Mouse (Mus musculus): ENCODE results near the gene Marveld2.

Marveld2 gene

GRCm38 (mm10) chr13:100601034-100601433, 15.7 kb downstream of the Marveld2 start:
- in situ Hi-C loops (cut with MboI; ENCODE audit: low sequenced_read_pairs), result no loop called here

GRCm38 (mm10) chr13:100600317-100600716, 16.5 kb downstream of the Marveld2 start:
- in situ Hi-C loops (cut with MboI; ENCODE audit: low sequenced_read_pairs), result no loop called here

GRCm38 (mm10) chr13:100597284-100597683, 19.5 kb downstream of the Marveld2 start:
- in situ Hi-C loops (cut with MboI; ENCODE audit: low sequenced_read_pairs), result no loop called here

GRCm38 (mm10) chr13:100595552-100595885, 21.3 kb downstream of the Marveld2 start:
- in situ Hi-C loops (cut with MboI; ENCODE audit: low sequenced_read_pairs), result no loop called here

GRCm38 (mm10) chr13:100594838-100595551, 21.8 kb downstream of the Marveld2 start:
- in situ Hi-C loops (cut with MboI; ENCODE audit: low sequenced_read_pairs), result no loop called here

GRCm38 (mm10) chr13:100594041-100594792, 22.6 kb downstream of the Marveld2 start:
- in situ Hi-C loops (cut with MboI; ENCODE audit: low sequenced_read_pairs), result no loop called here

GRCm38 (mm10) chr13:100588646-100589045, 28.1 kb downstream of the Marveld2 start:
- in situ Hi-C loops (cut with MboI; ENCODE audit: low sequenced_read_pairs), result no loop called here

- in situ Hi-C loops (cut with MboI; ENCODE audit: low sequenced_read_pairs), result no loop called here
Measured at GRCm38 (mm10) chr13:100582144-100582543, 34.6 kb downstream of the Marveld2 start.

GRCm38 (mm10) chr13:100581701-100582100, 35.1 kb downstream of the Marveld2 start:
- in situ Hi-C loops (cut with MboI; ENCODE audit: low sequenced_read_pairs), result no loop called here

- in situ Hi-C loops (cut with MboI; ENCODE audit: low sequenced_read_pairs), result no loop called here
Measured at GRCm38 (mm10) chr13:100579951-100580350, 36.8 kb downstream of the Marveld2 start.

- in situ Hi-C loops (cut with MboI; ENCODE audit: low sequenced_read_pairs), result no loop called here
Measured at GRCm38 (mm10) chr13:100579220-100579619, 37.6 kb downstream of the Marveld2 start.

GRCm38 (mm10) chr13:100575950-100576349, 40.8 kb downstream of the Marveld2 start:
- in situ Hi-C loops (cut with MboI; ENCODE audit: low sequenced_read_pairs), result no loop called here

- in situ Hi-C loops (cut with MboI; ENCODE audit: low sequenced_read_pairs), result no loop called here
Measured at GRCm38 (mm10) chr13:100570713-100571112, 46.1 kb downstream of the Marveld2 start.

- in situ Hi-C loops (cut with MboI; ENCODE audit: low sequenced_read_pairs), result no loop called here
Measured at GRCm38 (mm10) chr13:100568359-100568758, 48.4 kb downstream of the Marveld2 start.

- in situ Hi-C loops (cut with MboI; ENCODE audit: low sequenced_read_pairs), result no loop called here
Measured at GRCm38 (mm10) chr13:100559449-100559848, 57.3 kb downstream of the Marveld2 start.

GRCm38 (mm10) chr13:100557011-100557410, 59.8 kb downstream of the Marveld2 start:
- in situ Hi-C loops (cut with MboI; ENCODE audit: low sequenced_read_pairs), result no loop called here

GRCm38 (mm10) chr13:100553042-100553437, 63.7 kb downstream of the Marveld2 start:
- in situ Hi-C loops (cut with MboI; ENCODE audit: low sequenced_read_pairs), result no loop called here

- in situ Hi-C loops (cut with MboI; ENCODE audit: low sequenced_read_pairs), result no loop called here
Measured at GRCm38 (mm10) chr13:100552369-100553041, 64.3 kb downstream of the Marveld2 start, which contains the start of gene Ocln. Gene Ocln (minus strand): TSS chr13:100552718.

- in situ Hi-C loops (cut with MboI; ENCODE audit: low sequenced_read_pairs), result no loop called here
Measured at GRCm38 (mm10) chr13:100552009-100552368, 64.8 kb downstream of the Marveld2 start.

GRCm38 (mm10) chr13:100551371-100552008, 65.3 kb downstream of the Marveld2 start:
- in situ Hi-C loops (cut with MboI; ENCODE audit: low sequenced_read_pairs), result no loop called here

- in situ Hi-C loops (cut with MboI; ENCODE audit: low sequenced_read_pairs), result no loop called here
Measured at GRCm38 (mm10) chr13:100547269-100547668, 69.5 kb downstream of the Marveld2 start.
